Mouse (Mus musculus): ENCODE measurements around the gene Rab11fip4.

Rab11fip4 gene

DNA sequence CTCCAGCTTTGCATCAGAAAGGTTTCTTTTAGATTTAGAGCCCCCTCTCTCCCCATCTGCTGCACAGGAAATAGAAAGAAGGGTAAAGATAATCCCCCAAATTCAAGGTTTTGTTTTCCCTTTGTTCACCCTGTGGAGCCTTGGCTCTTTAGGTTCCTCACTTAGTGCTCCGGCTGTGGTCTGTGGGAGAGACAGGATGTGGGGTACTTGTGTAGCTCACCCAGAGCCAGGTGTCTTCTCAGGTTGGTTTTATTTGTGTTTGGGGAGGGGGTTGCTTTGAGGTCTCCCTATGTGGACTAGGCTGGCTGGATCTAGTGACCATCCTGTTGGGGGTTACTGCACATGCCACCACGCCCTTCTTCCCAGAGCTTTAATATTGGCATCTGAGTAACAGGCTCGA, 23.9 kb downstream of the Rab11fip4 start:
- DNase-seq (ENCODE audit: low spot score), result no peak

DNA sequence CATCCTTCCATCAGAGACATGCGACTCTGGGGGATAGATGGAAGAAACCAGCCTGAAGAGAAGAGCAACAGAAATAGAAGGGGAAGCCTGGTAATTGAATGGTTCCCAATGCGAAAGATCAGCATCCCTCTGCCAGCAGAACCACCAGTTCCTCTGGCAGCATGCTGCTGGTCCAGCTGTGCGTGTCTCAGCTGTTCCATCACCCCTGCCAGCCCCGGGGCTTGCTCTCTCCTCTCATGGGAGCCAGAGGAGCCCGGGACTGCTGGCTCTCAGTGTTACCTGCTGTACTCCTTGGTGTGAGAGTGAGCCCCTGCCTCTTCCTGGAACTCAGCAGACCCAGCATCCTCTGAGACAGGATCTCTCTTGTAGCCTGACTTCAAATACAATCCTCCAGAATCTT, 24.9 kb downstream of the Rab11fip4 start:
- DNase-seq (ENCODE audit: low spot score), result no peak

DNA sequence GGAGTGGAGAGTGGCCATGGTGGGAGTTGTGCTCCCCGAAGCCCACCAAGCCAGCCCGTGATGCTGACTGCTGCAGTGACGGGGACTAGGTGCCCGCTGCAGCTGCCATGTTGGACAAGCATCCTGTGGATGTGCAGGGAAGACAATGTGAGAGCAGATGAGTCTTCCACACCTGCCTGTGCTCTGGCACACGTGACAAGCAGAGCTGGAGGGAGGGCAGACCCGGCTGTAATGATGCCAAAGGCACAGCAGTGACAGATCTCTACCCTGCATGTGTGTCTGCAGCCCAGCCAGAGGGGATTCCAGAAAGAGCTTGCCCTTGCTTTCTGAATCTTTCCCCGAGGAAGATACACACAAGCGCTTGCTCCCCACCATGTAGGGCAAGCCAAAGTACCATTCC, 27.0 kb downstream of the Rab11fip4 start:
- no peak for DNase-seq (ENCODE audit: low spot score)

DNA sequence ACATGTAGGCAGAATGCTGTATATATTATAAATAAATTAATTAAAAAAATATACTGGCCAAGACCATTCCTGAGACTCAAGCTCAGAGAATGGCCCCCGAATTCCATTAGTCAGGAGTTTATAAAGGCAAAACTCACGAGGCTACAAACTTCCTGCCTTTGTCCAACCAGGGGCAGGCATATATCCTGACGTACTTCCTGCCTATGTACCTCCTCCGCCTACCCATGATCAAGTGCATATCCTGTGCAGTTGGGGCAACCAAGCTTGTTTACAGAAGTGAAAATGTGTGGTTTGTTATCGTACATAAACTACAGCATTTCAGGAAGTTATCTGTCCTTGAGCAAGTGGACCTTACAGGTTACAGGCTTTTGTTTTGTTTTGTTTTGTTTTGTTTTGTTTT, 32.0 kb downstream of the Rab11fip4 start:
- peak; percentile 23 for DNase-seq (ENCODE audit: low spot score)

DNA sequence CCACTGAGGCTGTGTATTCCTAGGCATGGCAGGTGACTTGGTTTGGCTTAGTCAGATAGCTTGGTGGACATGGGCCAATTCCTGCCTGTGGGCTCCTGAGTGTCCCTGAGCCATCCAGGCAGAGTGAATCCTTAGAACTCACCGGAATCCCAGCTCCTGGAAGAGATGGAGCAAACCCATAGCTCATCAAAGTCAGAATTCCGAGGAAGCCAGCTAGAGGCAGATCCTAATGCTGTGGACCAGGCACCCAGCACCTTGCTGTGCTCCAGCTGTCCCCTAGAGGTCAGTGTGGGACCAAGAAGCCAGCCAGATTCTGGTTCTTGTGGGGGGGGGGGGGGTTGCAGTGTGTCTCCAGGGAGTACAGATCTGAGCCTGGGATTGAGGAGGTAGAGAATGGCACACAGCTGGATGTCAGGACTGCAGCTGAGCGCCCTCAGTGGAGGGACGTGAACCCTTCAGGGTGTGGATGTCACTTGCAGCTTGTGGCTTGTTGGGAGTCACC, 33.8 kb downstream of the Rab11fip4 start:
- peak; percentile 9 for DNase-seq (ENCODE audit: low spot score)

DNA sequence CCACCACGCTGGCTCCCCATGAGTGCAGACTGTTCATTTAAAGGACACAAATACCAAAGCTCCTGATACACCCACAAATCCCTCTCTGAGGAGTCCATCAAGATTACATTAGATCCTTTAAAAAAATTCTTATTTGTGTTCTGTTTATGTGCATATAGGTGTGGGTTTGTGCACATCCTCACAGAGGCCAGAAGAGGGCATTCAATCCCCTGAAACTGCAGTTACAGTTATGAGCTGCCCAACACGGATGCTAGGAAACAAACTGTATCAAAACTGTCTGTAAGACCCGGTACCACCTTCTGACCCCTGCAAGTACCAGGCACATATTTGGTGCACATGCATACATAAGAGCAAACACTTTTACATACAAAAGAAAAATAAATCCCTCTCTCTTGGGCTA, 37.7 kb downstream of the Rab11fip4 start:
- DNase-seq (ENCODE audit: low spot score), result no peak

DNA sequence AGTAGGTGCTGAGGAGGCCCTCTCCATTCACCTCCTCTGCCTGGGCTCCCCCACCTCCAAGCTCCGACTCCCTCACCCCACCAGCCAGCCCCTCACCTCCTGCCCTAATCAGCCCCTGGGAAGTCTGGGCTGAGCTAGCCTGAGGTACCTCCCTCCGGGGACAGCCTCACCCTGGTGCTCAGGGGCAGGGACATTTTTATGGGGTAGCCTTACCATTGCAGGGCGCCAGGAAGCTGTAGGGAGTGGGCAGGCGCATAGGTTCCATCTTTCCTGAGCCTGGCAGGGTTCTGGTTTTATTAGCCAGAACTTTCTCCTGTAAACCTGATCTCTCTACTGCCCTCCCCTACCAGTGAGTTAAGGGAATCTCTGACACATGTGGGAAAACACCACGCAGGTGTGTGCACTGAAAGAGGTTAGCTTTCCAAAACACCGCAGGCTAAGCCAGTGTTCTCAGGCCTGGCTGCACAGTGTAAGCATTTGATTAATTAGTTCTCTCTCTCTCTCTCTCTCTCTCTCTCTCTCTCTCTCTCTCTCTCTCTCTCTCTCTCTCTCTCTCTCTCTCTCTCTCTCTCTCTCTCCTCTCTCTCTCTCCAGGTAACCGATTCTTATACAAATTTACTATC, 38.9 kb downstream of the Rab11fip4 start:
- DNase-seq (ENCODE audit: low spot score), result no peak

DNA sequence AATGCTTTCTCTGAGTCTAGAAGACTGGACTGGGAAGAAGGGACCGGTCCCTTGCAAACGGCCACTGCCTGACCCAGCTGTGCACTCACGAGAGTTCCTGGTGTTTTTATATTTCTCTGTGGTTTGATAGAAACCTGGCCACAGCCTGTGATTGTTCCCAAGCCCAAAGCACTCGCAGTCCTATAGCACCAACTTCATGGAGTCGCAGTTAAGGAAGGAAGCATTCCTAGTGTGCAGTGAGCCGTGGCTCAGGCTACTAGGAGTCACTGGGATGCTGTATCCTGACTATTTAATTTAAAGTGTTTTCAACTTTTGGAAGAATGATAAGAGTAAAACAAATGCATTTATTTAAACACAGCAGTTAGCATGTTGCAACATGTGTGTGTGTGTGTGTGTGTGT, 39.5 kb downstream of the Rab11fip4 start:
- no peak for DNase-seq (ENCODE audit: low spot score)

DNA sequence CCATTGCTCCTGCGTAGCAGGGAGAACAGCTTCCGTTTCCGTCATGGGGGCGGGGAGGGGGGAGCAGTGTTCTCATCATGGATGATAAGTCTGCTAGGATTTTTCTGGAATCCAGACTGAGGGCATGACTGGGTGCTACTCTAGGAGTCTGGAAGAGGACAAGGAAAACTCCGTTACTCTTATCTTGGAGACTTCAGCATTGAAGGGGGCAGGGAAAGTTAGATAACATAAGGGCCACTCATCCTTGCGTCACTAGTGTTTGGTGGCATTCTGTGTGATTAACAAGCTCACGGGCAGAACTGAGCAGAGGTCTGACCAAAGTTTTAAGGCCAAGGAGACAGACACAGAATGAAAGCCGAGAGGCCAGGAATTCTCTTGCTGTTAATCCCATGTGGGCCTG, 42.4 kb downstream of the Rab11fip4 start:
- no peak for DNase-seq (ENCODE audit: low spot score)

DNA sequence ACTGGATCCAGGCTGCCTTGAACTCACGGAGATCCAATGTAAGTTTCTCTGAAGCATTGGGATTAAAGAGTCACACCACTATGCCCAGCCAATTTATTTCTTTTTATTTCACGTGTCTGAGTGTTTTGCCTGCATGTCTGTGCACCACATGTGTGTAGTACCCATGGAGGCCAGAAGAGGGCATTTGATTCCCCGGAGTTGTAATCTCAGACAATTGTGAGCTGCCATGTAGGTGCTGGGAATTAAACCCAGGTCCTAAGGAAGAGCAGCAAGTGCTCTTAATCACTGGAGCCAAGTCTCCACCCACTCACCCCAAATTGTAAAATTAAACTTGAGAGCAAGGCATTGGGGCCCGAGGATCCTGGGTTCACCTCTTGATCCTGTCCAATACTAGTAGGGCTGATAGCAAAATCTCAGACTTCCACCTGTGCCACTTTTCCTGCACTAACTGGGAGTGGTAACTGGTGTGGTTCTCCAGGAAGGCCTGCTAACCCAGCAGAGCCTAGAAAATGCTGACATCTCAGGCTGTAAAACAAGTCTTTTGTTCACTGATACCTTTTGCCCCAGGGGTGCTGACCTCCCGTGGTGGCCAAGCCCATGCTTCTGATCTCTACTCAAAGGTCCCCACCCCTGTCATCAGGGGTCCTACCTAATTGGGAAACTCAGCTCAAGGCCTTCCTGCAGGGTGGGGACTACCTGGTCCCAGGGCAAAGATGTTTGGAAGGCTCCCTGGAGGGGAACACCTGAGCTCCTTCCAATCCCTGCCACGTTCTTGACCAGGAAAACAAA, 44.8 kb downstream of the Rab11fip4 start:
- DNase-seq (ENCODE audit: low spot score), result no peak

DNA sequence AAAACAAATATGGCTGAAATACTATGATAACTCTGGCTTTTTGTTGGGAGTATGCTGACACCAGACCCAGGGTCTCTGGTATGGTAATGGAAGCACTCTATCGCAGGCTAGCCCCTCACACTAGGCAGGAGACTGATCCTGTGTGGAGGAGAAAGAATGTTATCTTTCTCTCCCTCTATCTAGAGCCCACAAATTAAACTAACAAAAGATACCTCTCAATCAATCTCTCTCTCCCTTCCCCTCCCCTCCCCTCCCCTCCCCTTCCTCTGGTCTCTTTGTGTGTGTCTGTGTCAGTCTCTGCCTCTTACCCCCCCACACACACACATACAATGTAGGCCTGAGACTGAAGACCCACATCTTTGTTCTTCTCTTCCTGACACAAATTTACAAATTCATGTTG, 45.5 kb downstream of the Rab11fip4 start:
- DNase-seq (ENCODE audit: low spot score), result no peak

DNA sequence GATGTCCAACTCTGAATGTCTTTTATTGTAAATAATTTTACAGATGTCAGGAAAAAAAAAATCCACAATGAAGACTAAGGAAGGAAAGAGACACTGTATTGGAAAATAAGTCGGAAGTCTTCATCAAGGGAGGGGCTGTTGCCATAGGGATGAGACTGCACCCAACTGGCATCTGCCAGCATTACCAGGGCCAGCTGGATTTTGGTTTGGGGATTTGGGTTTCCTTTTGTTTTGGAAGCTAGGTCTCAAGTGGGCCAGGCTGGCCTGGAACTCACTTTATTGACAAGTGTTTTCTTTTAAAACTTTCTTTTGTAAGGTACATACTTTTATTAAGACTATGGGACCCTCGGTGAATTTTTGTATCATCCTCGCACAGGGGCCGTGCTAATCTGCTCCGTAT, 47.7 kb downstream of the Rab11fip4 start:
- DNase-seq (ENCODE audit: low spot score), result no peak

DNA sequence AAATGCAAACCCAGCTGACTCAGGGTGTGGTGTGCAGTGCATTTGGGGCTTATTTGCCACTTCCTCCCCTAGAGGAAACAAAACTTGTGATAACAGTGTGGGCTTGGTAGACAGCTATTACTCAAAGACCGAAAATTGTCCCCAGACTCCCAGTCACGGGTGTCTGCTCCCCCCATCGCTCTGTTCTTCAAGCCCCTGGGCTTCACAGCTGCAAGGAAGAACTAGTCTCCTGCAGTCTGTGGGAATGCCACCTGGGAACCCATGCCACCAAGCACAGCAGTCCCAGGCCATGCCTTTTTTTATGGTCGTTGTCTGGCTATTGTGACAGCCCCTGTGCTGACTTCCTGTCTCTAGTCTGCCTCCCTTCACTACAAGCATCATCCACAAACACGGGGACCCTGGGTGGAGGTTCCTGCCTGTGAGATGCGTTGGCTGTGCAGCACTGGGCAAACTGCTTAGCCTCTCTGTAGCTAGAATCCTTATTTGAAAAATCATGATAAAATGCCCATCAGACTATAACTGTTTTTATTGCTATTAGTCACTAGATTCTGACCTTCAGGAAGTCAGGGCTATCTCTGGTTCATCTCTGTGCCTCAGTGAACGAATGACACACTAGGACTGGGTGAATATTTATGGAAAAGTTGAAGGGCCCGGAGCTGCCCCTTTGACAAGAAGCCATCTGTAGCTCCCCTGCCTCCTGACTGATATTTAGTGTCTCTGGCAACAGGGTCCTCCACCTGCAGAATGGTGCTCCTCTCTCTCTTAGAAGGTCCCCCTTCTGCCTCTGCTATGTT, 50.1 kb downstream of the Rab11fip4 start:
- DNase-seq (ENCODE audit: low spot score), result peak; percentile 7

DNA sequence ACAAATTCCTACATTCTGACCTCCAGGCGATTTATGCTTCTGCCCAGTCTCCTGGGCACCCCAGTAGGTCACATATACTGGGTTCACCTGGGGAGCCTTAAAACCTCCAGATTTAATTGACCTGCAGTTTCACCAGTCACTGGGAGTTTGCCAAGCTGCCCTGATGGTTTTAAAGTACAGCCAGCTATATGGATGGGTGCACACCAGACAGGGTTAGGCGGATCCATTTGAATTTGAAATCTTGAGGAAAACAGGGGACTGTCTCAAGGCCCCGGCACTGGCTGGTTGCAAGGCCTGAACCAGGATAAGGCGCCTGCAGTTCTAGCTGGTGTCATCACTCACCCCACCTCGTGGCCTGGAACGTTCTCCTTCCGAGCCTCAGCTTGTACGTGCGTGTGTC, 52.7 kb downstream of the Rab11fip4 start:
- DNase-seq (ENCODE audit: low spot score), result no peak

DNA sequence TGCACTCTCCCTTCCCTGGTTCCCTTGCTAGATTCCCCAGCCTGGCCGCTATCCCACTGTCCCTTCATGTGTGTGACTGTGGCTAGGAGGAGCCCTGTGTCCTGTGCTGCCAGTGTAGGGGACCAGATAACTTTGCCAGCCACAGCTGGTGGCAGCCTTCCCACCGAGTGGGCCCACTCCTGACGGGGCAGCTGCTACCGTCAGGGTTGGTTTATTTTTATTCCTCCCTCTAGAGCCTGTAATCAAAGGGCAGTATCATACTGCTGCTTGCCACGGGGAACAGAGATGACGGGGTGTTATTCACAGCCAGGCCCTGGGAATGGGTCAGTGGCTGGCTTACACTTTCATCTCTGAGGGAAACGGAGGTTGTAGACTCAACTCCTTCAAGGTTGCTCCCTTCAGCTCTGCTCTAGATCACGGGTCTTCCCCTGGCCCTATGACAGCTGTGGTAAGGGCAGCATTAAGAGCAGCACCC, 53.7 kb downstream of the Rab11fip4 start:
- no peak for DNase-seq (ENCODE audit: low spot score)

DNA sequence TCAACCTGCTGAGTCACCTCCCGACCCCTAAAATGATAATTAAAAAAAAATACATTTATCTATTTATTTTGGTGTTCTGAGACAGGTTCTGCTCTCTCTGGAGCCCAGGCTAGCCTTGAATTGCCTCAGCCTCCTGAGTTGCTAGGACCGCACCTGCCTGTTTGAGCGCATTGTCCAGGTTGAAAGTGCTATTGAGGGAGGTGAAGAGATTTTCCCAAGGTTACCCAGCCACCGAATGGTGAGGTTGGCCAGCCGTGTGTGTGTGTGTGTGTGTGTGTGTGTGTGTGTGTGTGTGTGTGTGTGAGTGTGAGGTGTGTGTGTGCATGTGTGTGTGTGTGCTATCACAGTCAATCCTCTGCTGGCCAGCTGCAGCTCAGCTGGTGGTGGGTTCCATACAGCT, 55.0 kb downstream of the Rab11fip4 start:
- no peak for DNase-seq (ENCODE audit: low spot score)

DNA sequence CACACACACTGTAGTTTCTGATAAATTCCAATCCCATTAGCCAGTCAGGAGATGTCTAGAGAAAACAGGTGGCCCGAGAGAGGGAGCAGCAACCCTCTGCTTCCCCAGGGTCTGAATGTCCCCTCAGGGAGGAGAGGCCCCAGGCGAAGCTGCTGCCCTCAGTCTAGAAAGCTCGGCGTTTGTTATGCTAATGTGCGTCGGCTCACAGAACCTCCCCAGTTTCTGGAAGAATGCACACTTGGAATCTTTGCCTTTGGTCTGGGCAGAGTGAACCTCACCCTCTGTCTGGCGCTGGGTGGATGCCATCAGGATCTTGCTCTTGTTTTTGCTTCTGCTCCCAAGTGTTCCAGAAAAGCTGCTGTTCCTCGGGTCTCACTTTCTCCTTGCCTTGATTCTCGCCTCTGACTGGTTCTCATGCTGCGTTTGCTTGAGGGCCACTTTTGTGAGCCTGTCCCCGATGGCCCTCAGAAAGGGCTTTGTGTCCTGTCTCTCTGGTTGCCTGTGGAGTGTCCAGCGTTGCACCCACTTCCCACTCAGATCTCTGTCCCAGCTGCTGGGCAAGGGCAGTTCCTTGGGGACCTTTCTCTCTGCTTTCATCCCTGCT, 55.6 kb downstream of the Rab11fip4 start:
- DNase-seq (ENCODE audit: low spot score), result no peak

DNA sequence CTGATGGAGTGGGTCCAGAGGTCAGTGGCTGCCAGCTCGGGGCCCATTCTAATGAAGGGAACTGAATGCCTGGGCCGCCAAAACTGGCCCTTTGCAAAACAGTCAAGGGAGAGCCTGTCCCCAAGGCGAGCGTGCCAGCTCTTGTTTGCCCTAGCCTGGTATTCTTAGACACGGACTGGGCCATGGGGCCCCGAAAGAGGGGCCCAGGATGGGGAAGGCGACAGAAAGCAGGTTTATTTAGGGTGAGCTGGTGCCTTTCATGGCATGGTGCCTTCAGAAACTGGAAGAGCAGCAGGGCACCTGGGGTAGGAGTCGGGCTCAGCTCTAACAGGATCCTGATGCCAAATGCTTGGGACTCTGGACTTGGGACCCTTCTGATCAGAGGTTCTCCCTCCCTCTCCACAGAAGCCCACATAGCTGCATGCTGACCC, 56.1 kb downstream of the Rab11fip4 start:
- DNase-seq (ENCODE audit: low spot score), result no peak

DNA sequence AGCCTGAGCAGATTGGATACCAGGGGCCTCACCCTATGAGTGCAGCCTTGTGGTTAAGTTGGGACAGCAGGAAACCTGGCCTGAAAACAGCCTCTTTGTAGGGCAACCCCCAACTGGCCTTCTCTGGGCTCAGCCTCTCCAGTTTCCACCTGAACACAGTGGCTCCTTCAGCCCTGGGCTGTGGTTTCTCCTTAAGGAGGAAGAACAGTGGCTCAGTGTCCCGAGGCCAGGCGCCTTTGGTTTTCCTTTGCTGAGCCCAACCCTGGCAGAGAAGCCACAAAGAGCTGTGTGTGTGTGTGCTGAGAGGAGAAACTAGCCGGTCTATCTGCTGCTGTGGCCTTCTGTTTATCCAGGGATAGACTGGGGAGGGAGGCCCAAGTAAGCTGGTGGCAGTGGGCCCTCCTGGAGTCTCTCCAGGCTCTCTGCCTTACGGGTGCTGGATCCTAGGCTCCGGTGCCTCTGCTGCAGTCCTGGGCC, 59.4 kb downstream of the Rab11fip4 start:
- DNase-seq (ENCODE audit: low spot score), result no peak

DNA sequence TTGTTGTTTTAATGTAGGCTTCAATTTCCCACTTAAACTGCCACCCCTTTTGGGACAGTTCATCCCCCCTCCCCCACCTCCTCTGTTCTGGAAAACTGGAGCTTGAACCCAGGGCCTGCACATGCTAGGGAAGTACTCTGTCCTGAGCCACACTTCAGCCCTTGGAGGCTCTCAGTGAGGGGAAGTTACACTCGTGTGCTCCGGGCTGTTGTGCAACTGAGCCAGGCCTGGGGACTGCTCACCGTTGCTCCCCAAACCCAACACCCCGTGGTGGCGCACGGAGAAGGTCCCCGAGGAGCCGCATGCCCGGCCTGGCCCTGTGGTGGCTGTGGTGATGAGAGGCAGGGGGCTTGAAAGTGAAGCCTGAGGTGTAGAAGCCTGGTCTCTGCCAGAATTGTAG, 61.2 kb downstream of the Rab11fip4 start:
- no peak for DNase-seq (ENCODE audit: low spot score)

DNA sequence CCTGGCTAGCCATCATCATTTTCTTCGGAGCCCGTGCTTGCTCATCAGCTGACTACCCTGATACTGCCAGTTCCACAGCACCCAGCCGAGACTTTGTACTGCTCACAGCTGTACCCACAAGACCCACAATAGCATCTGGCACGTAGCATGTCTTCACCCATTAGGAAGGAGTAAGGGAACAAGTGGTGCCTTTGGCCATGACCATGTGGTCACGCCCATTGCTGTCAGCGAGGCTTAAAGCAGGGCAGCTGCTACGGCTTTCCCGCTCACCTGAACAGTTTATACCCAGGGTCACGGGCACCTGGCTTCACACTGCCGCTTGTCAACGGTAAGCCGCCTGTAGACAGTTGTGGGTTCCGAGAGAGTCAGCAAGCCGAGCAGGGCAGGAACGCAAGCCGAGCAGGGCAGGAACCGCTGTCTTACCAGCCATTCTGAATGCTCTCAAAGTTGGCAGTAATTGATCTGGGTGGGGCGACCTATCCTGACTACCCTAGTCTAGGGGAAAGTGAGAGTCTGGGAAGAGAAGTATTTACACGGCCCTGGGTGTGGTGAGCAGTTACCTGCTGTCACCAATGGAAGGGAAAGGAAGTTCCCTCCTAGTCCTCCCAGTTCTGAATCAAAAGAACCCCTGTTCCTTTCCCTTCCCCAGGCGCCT, 62.0 kb downstream of the Rab11fip4 start:
- no peak for DNase-seq (ENCODE audit: low spot score)

DNA sequence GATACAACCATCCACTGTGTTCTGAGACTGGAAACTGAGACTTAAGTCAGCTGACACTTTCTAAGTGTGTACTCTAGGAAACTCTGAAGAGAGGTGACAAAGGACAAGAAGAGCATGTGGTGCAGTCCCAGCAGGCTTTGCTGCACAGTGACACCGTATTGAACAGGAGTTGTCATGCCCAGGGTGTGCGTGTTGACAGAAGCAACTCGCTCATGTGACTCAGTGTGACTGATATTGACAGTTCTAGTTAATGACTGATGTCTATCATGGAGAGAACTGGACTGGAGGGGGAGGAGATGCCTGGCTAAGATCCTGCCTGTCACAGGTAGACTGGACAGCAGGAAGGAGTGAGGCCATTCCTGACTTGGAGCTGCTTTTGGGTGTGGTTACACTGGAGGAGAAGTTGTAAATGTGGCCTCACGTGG, 63.4 kb downstream of the Rab11fip4 start:
- no peak for DNase-seq (ENCODE audit: low spot score)

Measured in spleen, adult 12 weeks (tissue).